Mouse (Mus musculus): ENCODE results near the gene Mex3a.
A peak's percentile ranks its signal among the peaks of the same experiment; 100 is the strongest.
"Not testable (repeated sequence)": the region's sequence is repeated elsewhere in the genome, so short reads cannot be mapped to it uniquely, and the experiment has no call there.

Mex3a gene

GRCm38 (mm10) chr3:88572835-88573234, 40.6 kb downstream of the Mex3a start:
- DNase-seq, result no peak

GRCm38 (mm10) chr3:88573810-88574209, 41.6 kb downstream of the Mex3a start:
- DNase-seq, result no peak

GRCm38 (mm10) chr3:88575540-88575939, 43.3 kb downstream of the Mex3a start, which contains the start of gene Ssr2:
Gene Ssr2, plus strand, starts transcription at chr3:88575876.
- DNase-seq, result no peak

- not testable (repeated sequence) for DNase-seq
These were observed 45.7 kb downstream of the Mex3a start for GRCm38 (mm10) chr3:88577846-88578245.

GRCm38 (mm10) chr3:88578498-88579424, 46.6 kb downstream of the Mex3a start:
- DNase-seq, result no peak

GRCm38 (mm10) chr3:88579454-88580117, 47.4 kb downstream of the Mex3a start:
- peak; percentile 83 to 86 for DNase-seq

- DNase-seq, result no peak
These were observed 53.6 kb downstream of the Mex3a start for GRCm38 (mm10) chr3:88585769-88586168.

- no peak for DNase-seq
These were observed 54.4 kb downstream of the Mex3a start for GRCm38 (mm10) chr3:88586640-88587039.

GRCm38 (mm10) chr3:88590246-88590645, 58.1 kb downstream of the Mex3a start:
- no peak for DNase-seq

Data from cerebellum, postnatal 10 days (tissue).